Mouse (Mus musculus) ES-E14 (cell line): ENCODE data around the gene Mad1l1.

ENCODE experiments used
- CHD2 ChIP-seq: IDR thresholded peaks from 2 replicates; pipeline ENCODE4 v1.6.1; 2014; ENCODE audit warnings: mild to moderate bottlenecking, low read depth, low read length, inconsistent platforms
- HCFC1 ChIP-seq: IDR thresholded peaks from 2 replicates; pipeline ENCODE4 v1.6.1; 2012; ENCODE audit warnings: low read length, inconsistent platforms, borderline replicate concordance; ENCODE audit not compliant: insufficient read depth
- MAFK ChIP-seq: IDR thresholded peaks from 2 replicates; pipeline ENCODE4 v1.6.1; 2014; ENCODE audit warnings: mild to moderate bottlenecking, low read depth, low read length, inconsistent platforms; ENCODE audit not compliant: insufficient read depth
- ZNF384 ChIP-seq: IDR thresholded peaks from 2 replicates; pipeline ENCODE4 v1.6.1; 2012; ENCODE audit warnings: low read depth, low read length, inconsistent platforms

DNA sequence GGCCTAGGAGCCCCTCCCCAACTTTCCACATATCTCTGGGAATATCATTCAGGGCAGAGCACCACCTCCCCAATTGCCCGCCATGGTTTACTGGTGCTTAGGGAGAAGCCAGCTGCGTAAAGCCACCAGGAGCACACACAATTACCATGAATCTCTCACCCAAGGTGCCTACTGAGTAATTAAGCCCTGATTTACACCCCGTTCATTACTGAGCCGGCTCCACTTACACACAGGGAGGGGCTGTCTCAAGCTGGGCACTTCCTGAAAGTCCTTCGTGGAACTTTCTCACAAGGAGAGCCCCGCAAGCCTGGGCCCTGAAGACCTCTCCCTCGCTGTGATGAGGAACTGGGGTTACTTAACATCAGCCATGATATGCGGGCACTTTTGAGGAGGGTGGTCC lies 254.6 kb downstream of the Mad1l1 start:
- TF ChIP-seq MAFK (no peak), HCFC1 (no peak), CHD2 (no peak), ZNF384 (no peak)
